Comparison of ENCODE assay signal across 13 mouse cellular contexts in genomic region chr1:132843612-132844011, GRCm38 (mm10). TPM values are rescaled to one million over a fixed set of nuclear protein-coding genes. Genes with fewer than 3 reads are reported as not detected.
DNase-seq lines count a peak whose midpoint lies in the region; ATAC-seq and TF ChIP-seq lines count a peak whose summit lies in the region.
"Had no signal": no experiment of that assay in that cellular context is flagged by ENCODE, and none has a peak within 500 bp of the region (broad histone marks: within the 10 kb centered on the region; RNA-seq: fewer than 3 reads in every experiment).

No protein-coding gene starts in this region.

- in situ Hi-C loops in CH12.LX (cut with MboI; ENCODE audit: low pct_ligation_motif_present, low pct_unique_long_range_greater_than_20kb, low sequenced_read_pairs): no loop called here

- no peak overlapping the region for H3K4me2 ChIP-seq in liver, embryonic 11.5 days
- no peak overlapping the region for H3K4me2 ChIP-seq in CH12.LX (ENCODE audit: insufficient read depth, low read depth, poor library complexity, severe bottlenecking)
- H3K4me2 ChIP-seq: intestine, embryonic 15.5 days; lung, embryonic 15.5 days had no signal

- intact Hi-C loops in heart, adult 2 months (cut with DNase I): no loop called here

- no peak overlapping the region for H3K27ac ChIP-seq in heart, adult 2 months
- H3K27ac ChIP-seq in liver, adult 2 months (replicated peaks; ENCODE audit: insufficient read depth, low read depth, low read length): no peak overlapping the region
- H3K27ac ChIP-seq in liver, embryonic 11.5 days (ENCODE audit: low read depth, low read length): no peak overlapping the region
- no peak overlapping the region for H3K27ac ChIP-seq in CH12.LX (ENCODE audit: insufficient read depth, low read depth)
- H3K27ac ChIP-seq: intestine, embryonic 15.5 days; lung, embryonic 15.5 days had no signal

- TF ChIP-seq RAD21 in CH12.LX (IDR thresholded peaks at IDR 0.05; ENCODE audit: low read depth, low read length): no peak

- peak; percentile 25; the same call in 1 of the 2 replicates for TF ChIP-seq CTCF in heart, adult 2 months (IDR thresholded peaks at IDR 0.05)
- TF ChIP-seq CTCF in liver, adult 2 months (IDR thresholded peaks at IDR 0.05; ENCODE audit: low read depth, low read length): peak; percentile 27
- TF ChIP-seq CTCF in CH12.LX (conservative IDR thresholded peaks at IDR 0.05 in 1 of 2, IDR thresholded peaks at IDR 0.05 in 1 of 2; ENCODE audit: low read depth in 2 of 2, low read length in 2 of 2): peak in 1 of 2 experiments; percentile 52; a peak in 2 of 4 replicates
- peak; percentile 22; the same call in 1 of the 2 replicates for TF ChIP-seq CTCF in G1E (IDR thresholded peaks at IDR 0.05; ENCODE audit: low read depth, low read length)

- no peaks in the 10 kb centered on the region for H3K36me3 ChIP-seq in heart, adult 2 months (ENCODE audit: control insufficient read depth, insufficient read depth, low read length)
- no peaks in the 10 kb centered on the region for H3K36me3 ChIP-seq in liver, adult 2 months (ENCODE audit: control insufficient read depth, insufficient read depth, low read length)
- H3K36me3 ChIP-seq in liver, embryonic 11.5 days (ENCODE audit: control insufficient read depth, insufficient read depth, low read length): no peaks in the 10 kb centered on the region
- H3K36me3 ChIP-seq in CH12.LX (replicated peaks in 1 of 2; ENCODE audit: control insufficient read depth in 1 of 2, insufficient read depth in 1 of 2, low read length in 1 of 2) (no peaks in the 10 kb centered on the region), G1E (replicated peaks) (no peaks in the 10 kb centered on the region)
- H3K36me3 ChIP-seq: intestine, embryonic 15.5 days; lung, embryonic 15.5 days had no signal

- no peak for TF ChIP-seq EP300 in heart, adult 2 months (IDR thresholded peaks at IDR 0.05; ENCODE audit: insufficient read depth, low read depth, low read length)
- no peak for TF ChIP-seq EP300 in CH12.LX (IDR thresholded peaks at IDR 0.05; ENCODE audit: low read length)

- H3K9me3 ChIP-seq in liver, embryonic 11.5 days (ENCODE audit: control insufficient read depth, low read length): no peaks in the 10 kb centered on the region
- H3K9me3 ChIP-seq in CH12.LX (replicated peaks; ENCODE audit: low read length) (no peaks in the 10 kb centered on the region), G1E (replicated peaks) (no peaks in the 10 kb centered on the region)
- H3K9me3 ChIP-seq: intestine, embryonic 15.5 days; lung, embryonic 15.5 days had no signal

- no peak for TF ChIP-seq POLR2A in heart, adult 2 months (IDR thresholded peaks at IDR 0.05; ENCODE audit: insufficient read depth, low read depth, low read length)
- TF ChIP-seq POLR2A in liver, adult 2 months (IDR thresholded peaks at IDR 0.05; ENCODE audit: extremely low read depth, insufficient read depth, low read length): no peak
- no peak for TF ChIP-seq POLR2A in CH12.LX (IDR thresholded peaks at IDR 0.05; ENCODE audit: low read depth, low read length)

- H3K4me1 ChIP-seq in heart, adult 2 months (ENCODE audit: control insufficient read depth, insufficient read depth, low read length): no peaks in the 10 kb centered on the region
- H3K4me1 ChIP-seq in liver, adult 2 months (ENCODE audit: control insufficient read depth, insufficient read depth, low read length): no peaks in the 10 kb centered on the region
- no peaks in the 10 kb centered on the region for H3K4me1 ChIP-seq in liver, embryonic 11.5 days (replicated peaks; ENCODE audit: control insufficient read depth, insufficient read depth, low read length)
- H3K4me1 ChIP-seq in CH12.LX (ENCODE audit: control insufficient read depth in 1 of 2, insufficient read depth in 2 of 2): no peaks in the 10 kb centered on the region
- H3K4me1 ChIP-seq in G1E (ENCODE audit: insufficient read depth, low read depth, low read length): no peaks in the 10 kb centered on the region
- H3K4me1 ChIP-seq: intestine, embryonic 15.5 days had no signal

- 79% methylated on average over 10 of the region's 10 CpGs for WGBS in heart, adult 2 months
- 80% methylated on average over 10 of the region's 10 CpGs for WGBS in liver, adult 2 months
- 74% methylated on average over 10 of the region's 10 CpGs for WGBS in liver, embryonic 11.5 days

- no peak overlapping the region for H3K9ac ChIP-seq in heart, adult 2 months (ENCODE audit: low read depth, low read length)
- no peak overlapping the region for H3K9ac ChIP-seq in liver, adult 2 months (ENCODE audit: low read depth, low read length)
- no peak overlapping the region for H3K9ac ChIP-seq in liver, embryonic 11.5 days (ENCODE audit: low read depth, low read length)
- H3K9ac ChIP-seq in CH12.LX (ENCODE audit: insufficient read depth, low read depth): no peak overlapping the region
- H3K9ac ChIP-seq: intestine, embryonic 15.5 days; lung, embryonic 15.5 days had no signal

- no peak for ATAC-seq in liver, embryonic 11.5 days (replicated peaks; ENCODE audit: low FRiP score)
- ATAC-seq in G1E (ENCODE audit: extremely low read depth, insufficient number of reproducible peaks, low FRiP score, poor library complexity, severe bottlenecking): no peak
- no peak for ATAC-seq in megakaryocyte, adult 5-6 weeks (ENCODE audit: poor library complexity, severe bottlenecking)
- ATAC-seq: intestine, embryonic 15.5 days had no signal

- no peak for DNase-seq in heart, adult 2 months
- DNase-seq in heart, adult 18-20 months: no peak
- DNase-seq in liver, adult 2 months (ENCODE audit: extremely low read depth, low read depth, low spot score): no peak
- DNase-seq in liver, embryonic 11.5 days (ENCODE audit: low spot score): no peak
- peak; percentile 27 for DNase-seq in CH12.LX (ENCODE audit: extremely low read depth)
- peak; percentile 25 for DNase-seq in G1E (ENCODE audit: low spot score)
- no peak for DNase-seq in thymus, adult 18-20 months
- DNase-seq: cerebellum, adult 11-12 months; right cerebral cortex, postnatal 25 days; thymus, postnatal 36 days had no signal

- H3K79me2 ChIP-seq in heart, adult 2 months (replicated peaks; ENCODE audit: control insufficient read depth, insufficient read depth, low read length): no peaks in the 10 kb centered on the region
- no peaks in the 10 kb centered on the region for H3K79me2 ChIP-seq in liver, adult 2 months (ENCODE audit: control insufficient read depth, insufficient read depth, low read length)
- no peaks in the 10 kb centered on the region for H3K79me2 ChIP-seq in CH12.LX (replicated peaks; ENCODE audit: control insufficient read depth, extremely low read depth, insufficient read depth, poor library complexity, severe bottlenecking)

- dilution Hi-C loops in CH12.LX (cut with MboI; ENCODE audit: extremely low pct_ligation_motif_present, extremely low pct_unique_long_range_greater_than_20kb, low sequenced_read_pairs): no loop called here

- no peaks in the 10 kb centered on the region for H3K27me3 ChIP-seq in heart, adult 2 months (ENCODE audit: control insufficient read depth, insufficient read depth, low read length)
- H3K27me3 ChIP-seq in liver, adult 2 months (ENCODE audit: control insufficient read depth, insufficient read depth, low read length): no peaks in the 10 kb centered on the region
- H3K27me3 ChIP-seq in liver, embryonic 11.5 days (replicated peaks; ENCODE audit: control insufficient read depth, insufficient read depth, low read length): no peaks in the 10 kb centered on the region
- H3K27me3 ChIP-seq in CH12.LX (replicated peaks): peaks cover 82% of the 10 kb centered on the region
- no peaks in the 10 kb centered on the region; the same call in 1 of the 2 replicates for H3K27me3 ChIP-seq in G1E (ENCODE audit: insufficient read depth, low read length)
- H3K27me3 ChIP-seq: intestine, embryonic 15.5 days; lung, embryonic 15.5 days had no signal

- no peak overlapping the region for H3K4me3 ChIP-seq in heart, adult 2 months
- H3K4me3 ChIP-seq in liver, adult 2 months (ENCODE audit: insufficient read depth, low read depth, low read length): no peak overlapping the region
- H3K4me3 ChIP-seq in liver, embryonic 11.5 days (ENCODE audit: low read depth, low read length): no peak overlapping the region
- H3K4me3 ChIP-seq in CH12.LX (replicated peaks in 1 of 3; ENCODE audit: low read depth in 2 of 3, low read length in 2 of 3, poor library complexity in 1 of 3) (no peak overlapping the region), G1E (ENCODE audit: low read depth, low read length) (no peak overlapping the region)
- H3K4me3 ChIP-seq: intestine, embryonic 15.5 days; lung, embryonic 15.5 days had no signal

TF ChIP-seq in CH12.LX, 34 proteins besides CTCF, POLR2A, EP300 and RAD21:
- TF ChIP-seq JUND (conservative IDR thresholded peaks at IDR 0.05; ENCODE audit: low read depth, low read length) (no peak), USF2 (conservative IDR thresholded peaks at IDR 0.05; ENCODE audit: low read depth, low read length) (no peak), UBTF (IDR thresholded peaks at IDR 0.05; ENCODE audit: low read depth, low read length) (no peak), CHD1 (IDR thresholded peaks at IDR 0.05; ENCODE audit: low read depth, low read length) (no peak), MAX (IDR thresholded peaks at IDR 0.05; ENCODE audit: low read length) (no peak), IRF4 (IDR thresholded peaks at IDR 0.05; ENCODE audit: low read depth, low read length) (no peak), NRF1 (IDR thresholded peaks at IDR 0.05; ENCODE audit: low read depth, low read length) (no peak), POLR2AphosphoS2 (IDR thresholded peaks at IDR 0.05; ENCODE audit: low read depth, low read length) (no peak), ZKSCAN1 (IDR thresholded peaks at IDR 0.05; ENCODE audit: borderline replicate concordance, low read depth, low read length) (no peak), MXI1 (IDR thresholded peaks at IDR 0.05; ENCODE audit: low read depth, low read length) (no peak), ZC3H11A (IDR thresholded peaks at IDR 0.05; ENCODE audit: low read depth, low read length) (no peak), TCF12 (IDR thresholded peaks at IDR 0.05; ENCODE audit: low read depth, low read length) (no peak)

RNA-seq across cellular contexts. Expression of gene Lrrn2, which starts 36.5 kb away (rescaled TPM):
- total RNA-seq in heart, adult 2 months (2021): 1 to 10 TPM; 3.2 to 4.2 TPM
- 6.1 and 7.3 TPM in 2 replicates for polyA plus RNA-seq in heart, adult 2 months (2012; rRNA removed)
- 1 to 10 TPM; 3.8 to 4.2 TPM for total RNA-seq in heart, adult 18-20 months (2021)
- 0.07 TPM in 1 of 2 replicates, not detected in the other for total RNA-seq in liver, adult 2 months (2014; rRNA removed)
- polyA plus RNA-seq in liver, adult 2 months (2012; rRNA removed): not detected in 2 replicates
- polyA plus RNA-seq in liver, embryonic 11.5 days (2014; fragmentation: Nextera tagmentation; extraction: Ambion mirVana): 1.3 and 1.4 TPM in 2 replicates
- total RNA-seq in CH12.LX (2012; rRNA removed) (not detected in 2 replicates), CH12.LX (2014; rRNA removed) (not detected in 2 replicates), G1E (2014; fragmentation: Nextera tagmentation) (not detected in 2 replicates), G1E (2017) (0.06 and 0.22 TPM in 2 replicates)
- polyA plus RNA-seq in CH12.LX (2012; ENCODE audit: insufficient read length, low read depth) (not detected in 2 replicates), G1E (2012) (not detected in 2 replicates)
- 0.07 TPM in 1 of 2 replicates, not detected in the other for total RNA-seq in megakaryocyte, adult 5-6 weeks (2015)
- total RNA-seq in megakaryocyte, adult 5-6 weeks (2017): not detected in 2 replicates

Comparison
In these comparisons a context has a peak if more than half of its experiments do, and no peak if none do; other contexts are left out.
1. DNase-seq: peak in CH12.LX (single experiment) and G1E (single experiment); none in heart, adult 2 months (0 of 2), heart, adult 18-20 months (0 of 2), liver, adult 2 months (single experiment), liver, embryonic 11.5 days (single experiment) and thymus, adult 18-20 months (0 of 2).